Mouse (Mus musculus): ENCODE results near the gene Rtn2. TPM values are rescaled to one million over a fixed set of nuclear protein-coding genes. Genes with fewer than 3 reads are reported as not detected.

Rtn2 gene
- total RNA-seq, 1 experiment = 9.9 TPM

GRCm38 (mm10) chr7:19242005-19242404 lies 40.4 kb upstream of the Rtn2 start:
- no peak for DNase-seq (ENCODE audit: low read depth, low spot score)
- H3K4me1 ChIP-seq (ENCODE audit: control insufficient read depth in 2 of 2, insufficient read depth in 2 of 2, low read length in 2 of 2, poor library complexity in 1 of 2) = peaks cover 6 to 23% of the 10 kb centered on the region in 2 experiments
- H3K9ac ChIP-seq (ENCODE audit: insufficient read depth, low read depth, low read length, poor library complexity, severe bottlenecking) = no peak overlapping the region
- H3K9me3 ChIP-seq (ENCODE audit: control insufficient read depth, insufficient read depth, low read depth, low read length) = no peaks in the 10 kb centered on the region
- H3K4me3 ChIP-seq (ENCODE audit: insufficient read depth in 1 of 2, low read depth in 1 of 2, low read length in 2 of 2, poor library complexity in 1 of 2, severe bottlenecking in 1 of 2) = no peak overlapping the region
- in situ Hi-C loops (cut with MboI; ENCODE audit: low sequenced_read_pairs in 2 of 2, unreplicated experiment in 2 of 2) = no loop called here
- H3K36me3 ChIP-seq (ENCODE audit: control insufficient read depth, insufficient read depth, low read length, poor library complexity, severe bottlenecking) = peaks cover 10% of the 10 kb centered on the region; the same call in 1 of the 2 replicates
- TF ChIP-seq MAFK (IDR thresholded peaks at IDR 0.05; ENCODE audit: insufficient read depth, low read depth, low read length) (peak; percentile 71), ZNF384 (IDR thresholded peaks at IDR 0.05; ENCODE audit: low read depth, low read length) (no peak), CHD2 (IDR thresholded peaks at IDR 0.05; ENCODE audit: low read depth, low read length) (no peak), ZC3H11A (IDR thresholded peaks at IDR 0.05; ENCODE audit: borderline replicate concordance, low read depth, low read length) (no peak), HCFC1 (IDR thresholded peaks at IDR 0.05; ENCODE audit: borderline replicate concordance, insufficient read depth, low read length) (no peak)
- no peak overlapping the region for H3K27ac ChIP-seq (ENCODE audit: insufficient read depth, low read depth, low read length, poor library complexity, severe bottlenecking)

- H3K9me3 ChIP-seq (ENCODE audit: control insufficient read depth, insufficient read depth, low read depth, low read length) = no peaks in the 10 kb centered on the region
- H3K36me3 ChIP-seq (ENCODE audit: control insufficient read depth, insufficient read depth, low read length, poor library complexity, severe bottlenecking) = peaks cover 12% of the 10 kb centered on the region; the same call in 1 of the 2 replicates
- H3K9ac ChIP-seq (ENCODE audit: insufficient read depth, low read depth, low read length, poor library complexity, severe bottlenecking) = no peak overlapping the region
- H3K27ac ChIP-seq (ENCODE audit: insufficient read depth, low read depth, low read length, poor library complexity, severe bottlenecking) = no peak overlapping the region
- no peak for DNase-seq (ENCODE audit: low read depth, low spot score)
- TF ChIP-seq MAFK (IDR thresholded peaks at IDR 0.05; ENCODE audit: insufficient read depth, low read depth, low read length) (no peak), CHD2 (IDR thresholded peaks at IDR 0.05; ENCODE audit: low read depth, low read length) (no peak), ZC3H11A (IDR thresholded peaks at IDR 0.05; ENCODE audit: borderline replicate concordance, low read depth, low read length) (no peak), ZNF384 (IDR thresholded peaks at IDR 0.05; ENCODE audit: low read depth, low read length) (no peak), HCFC1 (IDR thresholded peaks at IDR 0.05; ENCODE audit: borderline replicate concordance, insufficient read depth, low read length) (no peak)
- in situ Hi-C loops (cut with MboI; ENCODE audit: low sequenced_read_pairs in 2 of 2, unreplicated experiment in 2 of 2) = no loop called here
- peaks cover 6 to 23% of the 10 kb centered on the region in 2 experiments for H3K4me1 ChIP-seq (ENCODE audit: control insufficient read depth in 2 of 2, insufficient read depth in 2 of 2, low read length in 2 of 2, poor library complexity in 1 of 2)
- no peak overlapping the region for H3K4me3 ChIP-seq (ENCODE audit: insufficient read depth in 1 of 2, low read depth in 1 of 2, low read length in 2 of 2, poor library complexity in 1 of 2, severe bottlenecking in 1 of 2)
These were observed 38.6 kb upstream of the Rtn2 start for GRCm38 (mm10) chr7:19243858-19244257.

GRCm38 (mm10) chr7:19245083-19245482 lies 37.3 kb upstream of the Rtn2 start:
- in situ Hi-C loops (cut with MboI; ENCODE audit: low sequenced_read_pairs in 2 of 2, unreplicated experiment in 2 of 2) = no loop called here
- DNase-seq (ENCODE audit: low read depth, low spot score) = no peak
- Histone ChIP-seq H3K4me1 (ENCODE audit: control insufficient read depth in 2 of 2, insufficient read depth in 2 of 2, low read length in 2 of 2, poor library complexity in 1 of 2) (peaks cover 6 to 18% of the 10 kb centered on the region in 2 experiments), H3K27ac (ENCODE audit: insufficient read depth, low read depth, low read length, poor library complexity, severe bottlenecking) (no peak overlapping the region), H3K4me3 (ENCODE audit: insufficient read depth in 1 of 2, low read depth in 1 of 2, low read length in 2 of 2, poor library complexity in 1 of 2, severe bottlenecking in 1 of 2) (no peak overlapping the region), H3K9me3 (ENCODE audit: control insufficient read depth, insufficient read depth, low read depth, low read length) (no peaks in the 10 kb centered on the region), H3K9ac (ENCODE audit: insufficient read depth, low read depth, low read length, poor library complexity, severe bottlenecking) (no peak overlapping the region), H3K36me3 (ENCODE audit: control insufficient read depth, insufficient read depth, low read length, poor library complexity, severe bottlenecking) (peaks cover 12% of the 10 kb centered on the region; the same call in 1 of the 2 replicates)
- TF ChIP-seq HCFC1 (IDR thresholded peaks at IDR 0.05; ENCODE audit: borderline replicate concordance, insufficient read depth, low read length) = no peak
- TF ChIP-seq ZC3H11A (IDR thresholded peaks at IDR 0.05; ENCODE audit: borderline replicate concordance, low read depth, low read length) = no peak
- no peak for TF ChIP-seq ZNF384 (IDR thresholded peaks at IDR 0.05; ENCODE audit: low read depth, low read length)
- TF ChIP-seq CHD2 (IDR thresholded peaks at IDR 0.05; ENCODE audit: low read depth, low read length) = no peak
- no peak for TF ChIP-seq MAFK (IDR thresholded peaks at IDR 0.05; ENCODE audit: insufficient read depth, low read depth, low read length)

DNA sequence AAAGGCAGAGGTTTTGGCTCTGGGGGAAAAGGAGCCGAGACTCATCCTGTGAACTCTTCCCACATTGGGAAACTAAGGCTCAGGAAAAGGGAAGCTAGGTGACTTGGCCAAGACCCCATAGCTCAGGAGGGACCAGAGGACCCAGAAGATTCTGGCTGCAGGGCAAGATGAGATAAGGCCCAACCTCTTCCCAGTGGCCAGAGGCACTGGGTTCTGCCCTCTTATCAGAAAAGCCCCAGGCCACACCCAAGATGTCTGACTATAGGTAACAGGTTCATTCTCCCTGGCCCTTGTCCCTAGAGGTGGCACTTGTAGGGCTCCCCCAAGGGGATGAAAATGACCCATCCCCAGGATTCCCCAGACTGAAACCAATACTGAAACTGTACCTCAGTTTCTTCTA lies 35.6 kb upstream of the Rtn2 start:
- TF ChIP-seq ZNF384 (IDR thresholded peaks at IDR 0.05; ENCODE audit: low read depth, low read length) (no peak), MAFK (IDR thresholded peaks at IDR 0.05; ENCODE audit: insufficient read depth, low read depth, low read length) (no peak), HCFC1 (IDR thresholded peaks at IDR 0.05; ENCODE audit: borderline replicate concordance, insufficient read depth, low read length) (no peak), CHD2 (IDR thresholded peaks at IDR 0.05; ENCODE audit: low read depth, low read length) (no peak), ZC3H11A (IDR thresholded peaks at IDR 0.05; ENCODE audit: borderline replicate concordance, low read depth, low read length) (no peak)
- peaks cover 1 to 13% of the 10 kb centered on the region in 2 experiments; a peak in 3 of 4 replicates for H3K4me1 ChIP-seq (ENCODE audit: control insufficient read depth in 2 of 2, insufficient read depth in 2 of 2, low read length in 2 of 2, poor library complexity in 1 of 2)
- no peak for DNase-seq (ENCODE audit: low read depth, low spot score)
- H3K9ac ChIP-seq (ENCODE audit: insufficient read depth, low read depth, low read length, poor library complexity, severe bottlenecking) = no peak overlapping the region
- in situ Hi-C loops (cut with MboI; ENCODE audit: low sequenced_read_pairs in 2 of 2, unreplicated experiment in 2 of 2) = no loop called here
- H3K4me3 ChIP-seq (ENCODE audit: insufficient read depth in 1 of 2, low read depth in 1 of 2, low read length in 2 of 2, poor library complexity in 1 of 2, severe bottlenecking in 1 of 2) = no peak overlapping the region
- H3K27ac ChIP-seq (ENCODE audit: insufficient read depth, low read depth, low read length, poor library complexity, severe bottlenecking) = no peak overlapping the region
- H3K9me3 ChIP-seq (ENCODE audit: control insufficient read depth, insufficient read depth, low read depth, low read length) = no peaks in the 10 kb centered on the region
- H3K36me3 ChIP-seq (ENCODE audit: control insufficient read depth, insufficient read depth, low read length, poor library complexity, severe bottlenecking) = peaks cover 12% of the 10 kb centered on the region; the same call in 1 of the 2 replicates
